Mouse (Mus musculus): Measurements from ENCODE around the gene Pbld2. TPM values are rescaled to one million over a fixed set of nuclear protein-coding genes. Genes with fewer than 3 reads are reported as not detected.

The Pbld2 gene
- polyA plus RNA-seq (2012) = not detected in 2 replicates

DNA sequence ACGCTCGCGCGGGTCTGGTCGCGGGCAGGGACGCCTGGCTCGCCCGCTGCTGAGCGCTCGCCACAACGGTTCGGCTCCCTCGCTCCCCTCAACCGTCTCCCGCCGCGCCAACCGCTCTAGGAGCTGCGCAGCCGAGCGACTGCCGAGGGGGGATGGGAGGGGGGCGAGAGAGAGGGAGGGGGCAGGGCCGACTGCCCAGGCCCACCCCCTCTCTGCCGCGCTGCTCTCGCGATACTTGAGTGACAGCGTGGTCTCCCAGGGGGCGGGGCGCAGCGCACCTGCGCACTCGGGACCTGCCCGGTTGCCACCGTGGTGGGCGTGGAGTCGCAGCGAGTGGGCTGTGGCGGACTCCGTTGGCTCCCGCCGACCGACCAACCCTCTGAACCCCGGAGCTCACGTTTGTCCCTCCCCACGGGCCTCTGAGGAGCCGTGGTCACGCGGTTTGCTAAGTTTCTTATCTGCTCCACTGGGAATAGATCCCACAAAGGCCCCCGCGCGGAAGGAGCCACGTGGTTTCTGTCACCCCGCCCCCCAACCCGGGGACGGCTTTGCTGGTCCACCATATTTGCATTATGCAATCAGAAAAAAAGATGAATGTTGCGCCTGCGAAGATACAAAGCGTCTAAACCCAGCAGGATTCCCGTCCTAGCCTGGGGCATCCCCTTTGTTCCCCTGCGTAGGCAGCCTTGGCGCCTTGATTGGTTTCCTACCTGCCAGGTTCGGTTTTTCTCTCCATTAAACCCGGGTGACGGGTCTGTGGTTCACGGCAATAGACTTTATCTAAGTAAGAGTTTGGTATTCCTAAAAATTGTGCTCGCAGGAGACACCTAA lies at the start of gene Pbld2, which contains the start of gene Hnrnph3:
TSS of gene Pbld2 (plus strand) at position 567 of the 831 bp plus-strand sequence.
TSS of gene Hnrnph3 (minus strand) at position 469 of the 831 bp plus-strand sequence.

GRCm38 (mm10) chr10:62980039-62980954 lies 43.8 kb upstream of the Pbld2 start, which contains the start of gene Rufy2:
Gene Rufy2 (plus strand): TSS chr10:62980223.

DNA sequence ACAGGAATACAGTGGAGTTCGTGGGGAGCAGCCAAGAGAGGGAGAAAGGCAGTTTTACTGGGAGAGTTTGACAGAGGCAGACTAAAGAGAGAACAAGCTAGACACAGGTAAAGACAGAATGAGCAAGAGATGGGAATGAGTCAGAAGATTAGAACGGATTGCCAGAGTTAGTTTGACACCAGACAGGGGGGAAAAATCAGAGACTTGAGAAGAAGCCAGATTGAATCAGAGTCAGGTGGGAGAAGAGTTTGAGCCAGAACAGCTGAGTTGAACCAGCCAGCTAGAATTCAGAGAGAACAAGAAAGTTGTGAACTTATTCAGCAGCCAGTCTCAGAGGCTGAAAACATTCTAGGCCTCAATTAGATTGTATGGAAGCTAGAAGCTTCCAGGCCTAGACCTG lies 35.7 kb downstream of the Pbld2 start, which contains the start of gene Pbld1:
TSS of gene Pbld1 (plus strand) at position 301 of the 400 bp plus-strand sequence.

DNA sequence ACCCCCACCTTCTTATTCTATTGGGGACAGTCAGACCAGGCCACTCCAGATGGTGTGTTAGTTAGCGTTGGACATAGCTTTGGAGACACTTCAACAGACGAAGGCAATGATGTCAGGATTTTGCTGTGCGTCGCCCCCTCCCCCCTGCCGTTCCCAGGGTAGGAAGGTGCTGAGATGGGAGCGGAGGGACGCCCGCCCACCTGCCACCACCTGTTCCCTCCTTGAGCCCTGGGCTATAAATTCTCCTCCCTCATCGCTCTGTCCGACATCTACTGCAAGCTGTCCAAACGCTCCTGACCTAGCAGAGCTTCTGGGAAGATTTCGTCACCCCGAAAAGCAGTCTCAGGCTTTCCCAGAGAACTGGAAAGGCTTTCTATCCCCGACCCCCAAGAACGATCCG lies 75.4 kb downstream of the Pbld2 start, which contains the start of gene Atoh7:
TSS of gene Atoh7 (plus strand) at position 131 of the 400 bp plus-strand sequence.

Other genes with a start within 250 kb of the Pbld2 start
- gene Ccar1, start 232.0 kb upstream of the Pbld2 start, polyA plus RNA-seq (2012) = 9.8 and 13.7 TPM in 2 replicates
- 0.97 and 4.5 TPM in 2 replicates for gene Tet1, start 115.3 kb upstream of the Pbld2 start, polyA plus RNA-seq (2012)
- gene Slc25a16, start 103.7 kb upstream of the Pbld2 start, polyA plus RNA-seq (2012) = 10.8 and 11.9 TPM in 2 replicates
- gene Dna2, start 77.3 kb upstream of the Pbld2 start, polyA plus RNA-seq (2012) = 11.1 and 12.6 TPM in 2 replicates
- 0.69 and 0.87 TPM in 2 replicates for gene Rufy2, start 44.1 kb upstream of the Pbld2 start, polyA plus RNA-seq (2012)
- gene Hnrnph3, start 98 bp upstream of the Pbld2 start, polyA plus RNA-seq (2012) = 17.3 and 19.6 TPM in 2 replicates
- gene Pbld1, start 35.8 kb downstream of the Pbld2 start, polyA plus RNA-seq (2012) = 0.12 TPM in 1 of 2 replicates, not detected in the other
- gene Atoh7, start 75.3 kb downstream of the Pbld2 start, polyA plus RNA-seq (2012) = not detected in 2 replicates
- 0.03 TPM in 1 of 2 replicates, not detected in the other for gene Mypn, start 179.6 kb downstream of the Pbld2 start, polyA plus RNA-seq (2012)
- gene Herc4, start 219.5 kb downstream of the Pbld2 start, polyA plus RNA-seq (2012) = 13.6 and 18.7 TPM in 2 replicates

Measured in megakaryocyte-erythroid progenitor cell, adult 5 weeks (primary cell).